Mouse (Mus musculus) kidney, postnatal 36 days (tissue): ENCODE data around the gene Izumo2.

Experiments used
- DNase-seq, 2 experiments: peaks; one replicate each; pipeline ENCODE4 v3.0.0; 2021 to 2022; ENCODE audit warnings: mixed read lengths in 2 of 2

The Izumo2 gene

DNA sequence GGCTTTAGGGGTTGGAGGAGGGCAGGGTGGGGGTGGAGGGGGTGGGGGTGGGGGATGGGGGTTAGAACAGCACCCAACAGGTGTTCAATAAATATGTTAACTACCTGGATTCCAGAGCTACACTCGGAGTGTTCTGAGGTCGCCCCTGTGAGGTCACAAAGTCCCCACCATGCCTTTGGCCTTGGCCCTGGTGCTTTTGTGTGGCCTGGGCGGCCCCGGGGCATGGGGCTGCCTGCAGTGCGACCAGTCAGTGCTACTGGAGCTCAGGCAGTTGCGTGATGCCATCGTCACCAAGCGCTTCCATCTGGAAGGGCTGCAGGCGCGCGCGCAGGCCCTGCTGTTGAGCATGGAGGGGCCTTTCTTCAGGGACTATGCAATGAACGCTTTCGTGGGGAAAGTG lies at the start of gene Izumo2:
Gene Izumo2, plus strand, starts transcription at position 169 of the 400 bp plus-strand sequence.
- DNase-seq: no peak

DNA sequence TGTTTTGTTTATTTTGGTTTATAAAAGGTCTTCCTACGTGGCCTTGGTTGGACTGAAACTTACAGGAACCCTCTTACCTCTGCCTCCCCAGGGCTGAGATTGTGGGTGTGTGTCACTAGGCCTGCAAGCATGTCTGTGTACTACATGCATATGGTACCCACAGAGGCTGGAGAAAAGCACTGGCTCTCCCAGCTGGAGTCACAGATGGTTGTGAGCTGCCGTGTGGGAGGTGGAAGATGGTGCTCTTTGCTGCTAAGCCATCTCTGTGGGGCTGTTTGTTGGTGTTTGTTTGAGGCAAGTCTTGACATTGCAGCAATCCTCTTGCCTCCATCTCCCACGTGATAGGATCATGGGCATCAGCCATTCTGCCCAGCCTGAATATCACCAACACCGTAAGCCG lies 47.3 kb upstream of the Izumo2 start:
- no peak for DNase-seq

DNA sequence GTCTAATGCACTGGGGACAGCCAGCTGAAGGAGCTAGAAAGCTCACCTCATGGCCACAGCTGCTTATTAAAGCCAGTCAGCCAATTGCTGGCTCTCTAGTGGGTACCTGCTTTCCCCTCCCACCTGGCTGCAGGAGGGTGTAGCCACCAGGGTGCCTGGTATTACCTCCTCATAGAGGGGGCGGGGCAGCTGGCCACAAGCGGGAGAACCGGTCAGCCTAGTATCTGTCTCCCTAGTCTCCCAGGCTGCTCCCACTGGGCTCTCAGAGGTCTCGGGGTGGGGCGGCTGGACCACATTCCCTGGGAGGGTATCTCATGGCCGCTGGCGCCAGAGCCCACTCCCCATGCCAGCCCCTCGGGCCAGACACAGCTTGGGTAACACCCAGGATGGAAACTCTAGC lies 46.4 kb upstream of the Izumo2 start:
- DNase-seq: peak; percentile 75 to 76

DNA sequence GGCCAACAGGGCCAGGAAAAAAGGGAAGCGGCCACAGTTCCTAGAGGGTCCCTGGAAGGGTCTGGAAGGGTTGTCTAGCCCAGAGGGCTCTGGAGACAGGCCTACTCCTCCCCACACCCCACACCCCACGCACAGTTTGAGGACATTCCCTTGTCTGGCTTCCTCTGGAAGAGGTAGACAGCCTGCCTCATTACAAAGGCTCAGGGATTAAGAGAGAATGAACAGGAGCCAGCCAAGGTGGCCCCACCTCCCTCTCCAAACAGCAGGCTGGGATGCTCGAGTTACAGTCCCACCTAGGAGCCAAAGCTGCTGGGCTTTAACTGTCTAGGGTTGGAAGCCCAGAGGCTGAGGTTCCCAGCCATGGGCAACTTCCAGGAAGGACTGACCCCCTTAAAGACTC lies 46.0 kb upstream of the Izumo2 start:
- DNase-seq: no peak

DNA sequence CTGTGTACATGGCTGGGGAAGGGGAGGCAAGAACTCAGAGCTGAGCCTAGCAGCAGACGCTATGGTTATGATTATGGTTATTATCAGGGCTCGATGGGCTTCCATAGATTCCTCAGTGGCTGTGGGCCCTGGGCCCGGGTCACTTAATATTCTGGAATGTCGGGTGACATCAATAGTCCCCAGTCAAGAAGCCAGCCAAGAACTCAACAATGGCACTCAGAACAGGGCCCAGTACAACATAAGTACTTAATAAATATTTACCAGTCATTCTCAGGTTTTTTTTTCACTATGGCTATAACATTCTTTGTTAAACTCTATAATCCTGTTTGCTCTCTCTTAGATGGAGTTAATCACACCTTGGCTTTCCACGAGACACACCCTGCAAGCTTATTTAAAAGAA lies 45.0 kb upstream of the Izumo2 start:
- no peak for DNase-seq

DNA sequence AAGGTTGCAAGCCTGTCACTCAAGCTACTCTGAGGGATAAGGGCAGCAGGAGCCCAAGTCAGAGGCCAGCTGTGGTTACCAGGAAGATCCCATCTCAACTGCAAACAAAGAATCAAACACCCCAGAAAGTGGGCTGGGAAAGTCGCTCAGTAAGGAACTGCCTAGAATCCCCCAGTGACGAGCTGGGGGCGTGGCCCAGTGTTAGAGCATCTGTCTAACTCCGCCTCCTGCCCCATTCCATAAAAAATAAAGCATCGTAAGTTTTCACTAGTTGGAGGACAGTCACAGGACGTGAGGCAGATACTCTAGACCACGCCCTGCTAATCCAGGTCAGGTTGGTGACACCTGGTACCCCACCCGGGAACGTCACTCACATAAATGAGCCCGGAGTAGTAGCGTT lies 43.8 kb upstream of the Izumo2 start:
- DNase-seq: no peak

DNA sequence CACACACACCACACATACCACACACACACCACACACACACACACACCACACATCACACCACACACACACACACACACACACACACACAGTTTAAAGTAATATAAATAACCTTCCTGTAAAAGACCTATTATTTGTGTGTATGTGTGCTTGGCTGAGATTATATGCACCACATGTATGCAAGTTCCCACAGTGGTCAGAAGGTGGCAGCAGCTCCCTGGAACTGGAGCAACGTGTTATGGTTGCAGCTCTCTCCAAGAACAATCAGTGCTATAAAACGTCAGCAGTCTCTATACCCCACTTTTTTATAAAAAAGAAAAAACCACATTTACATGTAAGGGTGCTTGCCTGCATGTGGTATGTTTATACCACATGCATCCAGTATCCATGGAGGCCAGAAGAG lies 42.1 kb upstream of the Izumo2 start:
- DNase-seq: no peak

DNA sequence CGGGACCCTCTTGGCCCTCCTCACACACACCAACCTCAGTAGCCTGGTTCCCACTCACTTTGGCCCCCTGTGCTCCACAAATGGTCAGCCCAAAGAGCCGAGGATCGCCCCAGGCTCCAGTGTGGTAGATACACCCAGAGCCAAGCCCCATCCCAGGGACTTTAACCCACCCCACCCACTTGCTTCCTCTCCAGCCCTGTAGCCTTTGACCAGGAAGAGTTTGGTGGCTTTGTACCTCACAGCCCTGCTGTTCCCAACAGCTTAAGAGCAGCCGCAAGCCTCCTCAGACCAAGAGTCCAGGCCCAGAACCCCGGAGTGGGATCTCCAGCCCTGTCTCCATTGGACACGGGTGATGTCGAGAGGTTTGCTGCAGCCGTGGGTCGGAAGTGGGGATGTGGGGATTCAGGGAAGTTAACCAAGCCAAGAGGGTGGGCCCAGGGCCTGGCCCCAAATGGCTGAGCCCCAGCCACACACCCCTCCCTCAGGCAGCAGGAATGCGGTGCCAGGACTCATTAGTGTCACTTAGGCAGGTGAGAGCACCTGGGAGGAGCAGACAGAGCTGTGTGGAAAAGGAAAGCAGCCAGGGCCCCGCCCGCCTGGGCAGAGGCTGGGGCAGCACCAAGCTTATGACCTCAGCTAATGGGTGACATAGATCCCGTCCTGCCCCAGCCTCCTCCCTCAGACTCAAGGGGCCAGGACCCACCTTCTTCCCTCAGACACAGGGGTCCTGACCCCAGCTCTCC lies 40.4 kb upstream of the Izumo2 start:
- peak in 1 of 2 experiments; percentile 62 for DNase-seq

DNA sequence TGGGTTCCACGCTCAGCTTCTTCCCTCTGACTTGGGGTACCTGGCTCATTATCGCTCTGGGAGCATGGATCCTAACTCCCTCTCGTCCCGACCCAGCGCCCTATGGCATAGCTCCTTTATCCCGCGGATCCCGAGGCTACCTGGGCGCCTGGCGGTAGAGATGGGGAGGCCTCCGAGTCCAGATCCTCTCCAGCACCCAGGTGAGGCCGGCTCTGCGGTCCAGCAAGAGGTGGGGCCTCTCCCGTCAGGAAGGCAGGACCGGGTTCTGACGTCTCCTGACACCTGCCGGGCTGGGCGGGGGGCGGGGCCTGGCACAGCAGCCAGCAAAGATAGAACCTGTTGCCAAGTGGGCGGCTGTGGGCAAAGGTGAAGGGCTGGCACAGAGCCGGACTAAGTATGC lies 39.4 kb upstream of the Izumo2 start:
- peak; percentile 76 to 86 for DNase-seq

DNA sequence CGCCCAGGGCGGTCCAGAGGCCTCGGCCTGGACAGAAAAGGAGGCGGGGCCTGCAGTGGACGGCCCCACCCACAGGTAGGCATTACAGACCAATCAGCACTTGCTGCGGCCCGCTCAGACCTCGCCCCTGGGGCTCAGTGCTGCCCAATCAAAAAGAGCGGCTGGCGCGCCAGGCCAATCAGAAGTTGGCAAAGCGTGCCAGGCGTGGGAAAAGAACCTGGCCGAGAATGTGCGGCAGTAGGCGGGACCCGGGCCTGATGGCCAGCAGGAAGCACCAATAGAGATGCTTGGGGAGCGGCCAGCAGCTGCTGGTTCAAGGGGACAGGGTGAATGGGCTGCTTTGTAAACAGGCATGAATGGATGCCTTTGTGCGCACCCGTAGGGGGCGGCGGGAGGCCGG lies 37.7 kb upstream of the Izumo2 start, which contains the start of gene Myh14:
Gene Myh14, minus strand, starts transcription at position 41 of the 400 bp plus-strand sequence.
- DNase-seq: peak; percentile 94 to 95

DNA sequence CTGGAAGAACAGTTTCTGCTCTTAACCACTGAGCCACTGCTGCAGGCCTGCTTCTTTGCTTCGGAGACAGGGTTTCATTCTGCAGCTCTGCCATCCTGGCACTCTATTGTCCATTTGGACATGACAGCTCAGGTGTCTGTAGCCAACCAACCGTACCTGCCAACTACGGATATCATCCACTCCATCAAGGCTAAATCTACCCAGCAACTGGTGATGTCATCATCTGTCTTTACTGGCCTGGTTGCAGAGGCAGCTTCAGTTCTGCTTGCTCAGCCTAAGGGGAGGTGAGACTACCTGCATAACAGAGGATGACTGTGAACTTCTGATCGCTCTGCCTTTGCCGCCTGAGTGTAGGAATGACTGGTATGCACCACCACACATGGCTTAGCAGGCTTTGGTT lies 36.3 kb upstream of the Izumo2 start:
- DNase-seq: peak; percentile 71 to 77

DNA sequence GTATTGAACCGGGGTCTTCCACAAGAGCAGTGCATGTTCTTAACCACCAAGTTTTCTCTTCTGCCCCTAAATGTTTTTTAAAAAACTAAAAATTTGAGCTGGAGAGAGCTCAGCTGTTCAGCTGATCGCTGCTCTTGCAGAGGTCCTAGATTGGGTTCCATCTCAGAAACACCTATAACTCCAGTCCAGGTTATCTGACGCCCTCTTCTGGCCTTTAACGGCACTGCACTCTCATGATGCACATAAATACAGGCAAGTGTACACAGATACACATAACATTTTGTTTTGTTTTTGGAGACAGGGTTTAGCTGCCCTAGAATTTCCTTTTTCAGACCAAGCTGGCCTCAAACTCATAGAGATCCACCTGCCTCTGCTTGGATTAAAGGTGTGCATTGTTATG lies 34.0 kb upstream of the Izumo2 start:
- no peak for DNase-seq

DNA sequence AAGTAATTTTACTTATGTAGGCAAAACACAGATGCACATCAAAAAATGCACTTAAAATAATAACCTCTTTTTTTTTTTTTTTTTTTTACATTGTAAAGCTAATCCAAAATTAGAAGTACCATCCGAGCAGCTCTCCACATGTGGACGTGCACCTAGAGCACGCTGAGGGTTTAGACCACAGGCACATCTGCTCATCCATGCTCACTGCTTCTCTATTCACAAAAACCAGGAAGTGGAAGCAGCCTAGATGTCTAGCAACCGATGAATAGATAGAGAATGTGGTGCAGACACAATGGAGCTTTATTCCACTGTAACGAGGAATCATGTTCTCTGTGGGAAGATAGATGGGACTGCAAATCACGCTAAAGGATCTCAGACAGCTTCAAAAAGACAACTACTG lies 33.4 kb upstream of the Izumo2 start:
- DNase-seq: no peak

DNA sequence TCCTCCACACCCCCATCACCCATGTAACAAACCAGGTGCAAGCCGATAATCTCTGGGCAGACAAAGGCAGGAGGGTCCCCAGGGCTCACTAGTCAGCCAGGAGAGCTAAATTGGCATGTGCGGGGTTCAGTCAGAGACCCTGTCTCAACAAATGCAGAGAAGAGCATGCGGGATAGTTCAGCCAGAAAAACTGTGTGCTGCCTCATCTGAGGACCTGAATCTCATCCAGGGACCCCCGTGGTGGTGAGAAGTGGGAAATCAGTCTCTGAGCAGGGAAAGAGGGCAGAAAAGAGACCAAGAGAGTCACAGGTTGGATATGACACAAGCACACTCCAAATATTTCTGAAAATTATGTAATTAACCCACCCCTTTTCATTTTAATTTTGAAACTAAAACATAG lies 32.4 kb upstream of the Izumo2 start:
- DNase-seq: no peak

DNA sequence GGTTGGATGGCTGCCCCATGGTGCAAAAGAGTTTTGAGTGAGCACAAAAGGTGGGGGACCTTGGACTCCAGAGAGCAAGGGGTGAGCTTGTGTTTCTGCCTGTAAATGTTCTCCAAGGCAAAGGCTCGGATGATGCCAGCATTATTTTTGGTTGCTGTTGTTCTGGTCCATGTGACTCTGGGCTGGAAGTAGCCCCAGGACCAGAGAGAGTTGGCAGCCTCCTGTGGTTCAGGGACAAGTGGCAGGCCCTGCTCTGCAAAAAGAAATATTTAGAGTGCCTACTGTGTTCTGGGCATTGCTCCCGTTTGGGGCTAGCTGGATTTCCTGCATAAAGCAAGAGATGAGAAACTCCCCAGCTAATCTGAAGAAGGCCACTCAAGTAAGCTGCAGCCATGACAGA lies 31.9 kb upstream of the Izumo2 start:
- DNase-seq: peak; percentile 70 to 75

DNA sequence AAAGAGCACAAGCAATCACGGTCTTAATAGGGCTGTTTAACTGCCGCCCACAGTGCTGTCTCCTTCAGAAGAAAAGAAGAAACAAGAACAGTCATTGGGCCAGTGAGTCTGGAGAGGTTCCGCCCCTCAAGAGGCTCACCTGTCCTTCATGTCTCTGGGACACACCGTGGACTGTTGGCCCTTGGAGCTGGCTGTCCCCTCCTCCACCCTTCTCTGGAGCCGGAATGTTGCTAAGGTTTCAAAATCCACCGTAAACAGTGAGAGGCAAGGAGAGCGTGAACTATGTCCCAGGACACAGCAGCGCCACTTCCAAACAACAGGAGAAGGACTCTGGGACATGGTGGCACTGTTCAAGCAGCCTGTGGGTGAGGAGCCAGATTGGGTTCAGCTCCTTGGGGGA lies 24.9 kb upstream of the Izumo2 start:
- DNase-seq: peak; percentile 75 to 81

DNA sequence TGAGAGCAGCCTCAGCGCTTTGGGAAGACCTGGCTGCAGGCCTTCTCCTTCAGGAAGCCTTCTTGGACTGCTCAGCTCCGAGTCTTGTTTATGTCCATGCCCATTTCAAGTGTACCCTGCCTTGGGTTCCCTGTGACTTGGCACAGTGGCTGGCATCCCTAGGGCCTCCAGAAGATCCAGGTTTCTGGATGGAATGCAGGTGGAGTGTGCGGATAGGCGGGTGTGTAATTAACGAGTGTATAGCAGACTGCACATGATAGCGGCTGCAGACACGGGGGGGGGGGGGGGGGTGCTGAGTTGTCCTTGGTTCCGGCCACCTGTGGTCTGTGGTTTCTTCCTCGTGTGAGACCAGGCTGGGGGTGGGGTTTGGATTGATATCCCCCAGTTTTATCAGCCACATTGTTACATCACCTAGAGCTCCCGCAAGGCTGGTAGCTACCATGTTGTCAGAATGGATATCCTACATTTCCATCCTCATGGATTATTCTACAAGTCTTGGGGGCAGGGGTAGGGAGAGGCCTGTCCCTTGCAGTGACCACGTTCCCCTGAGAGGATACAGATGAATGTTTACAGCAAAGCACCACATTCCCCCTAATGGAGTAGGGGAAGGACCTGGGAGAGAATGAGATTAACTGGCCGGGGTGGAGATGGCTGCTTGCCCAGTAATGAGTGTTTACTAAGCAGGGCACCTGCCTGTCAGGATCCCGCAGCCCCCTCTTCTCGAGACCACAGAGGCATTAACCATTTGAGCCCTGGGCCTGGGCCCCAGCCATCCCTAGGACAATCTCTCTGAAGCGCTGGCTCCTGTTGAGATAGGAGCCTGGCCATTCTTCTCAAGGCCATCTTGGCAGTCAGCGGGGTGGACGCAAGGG lies 22.8 kb upstream of the Izumo2 start:
- DNase-seq: no peak

DNA sequence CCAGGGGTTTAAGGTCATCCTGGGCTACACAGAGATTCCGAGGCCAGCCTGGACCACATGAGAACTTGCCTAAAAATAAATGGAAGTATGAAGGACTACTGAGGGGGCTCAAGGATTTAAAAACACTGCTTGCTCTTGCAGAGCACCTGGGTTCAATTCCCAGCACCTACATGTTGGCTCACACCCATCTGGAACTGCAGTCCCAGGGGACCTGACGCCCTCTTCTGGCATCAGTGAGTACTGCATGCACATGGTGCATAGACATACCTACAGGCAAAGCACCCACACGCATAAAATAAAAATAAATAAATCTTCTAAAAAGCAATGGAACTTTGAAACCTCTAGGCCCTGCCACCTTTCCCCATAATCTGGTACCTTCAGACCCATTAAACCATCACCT lies 19.7 kb upstream of the Izumo2 start:
- no peak for DNase-seq

DNA sequence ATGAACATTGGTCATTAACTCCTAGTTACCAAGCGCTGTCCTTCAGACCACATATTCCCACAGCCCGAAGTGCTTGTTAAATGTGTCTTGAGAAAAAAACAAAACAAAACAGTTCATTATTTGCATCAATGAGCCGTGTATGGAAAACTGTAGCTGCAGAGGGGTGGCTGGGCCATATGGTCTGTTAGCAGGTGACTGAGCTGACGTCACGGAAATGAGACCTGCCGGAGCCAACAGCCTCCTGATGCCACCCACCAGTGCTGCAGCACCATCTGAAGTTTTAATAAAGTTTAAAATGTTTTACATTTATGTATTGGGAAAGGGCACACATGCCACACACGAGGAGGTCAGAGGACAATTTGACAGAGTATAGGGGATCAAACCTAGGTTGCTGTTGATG lies 19.2 kb upstream of the Izumo2 start:
- no peak for DNase-seq

DNA sequence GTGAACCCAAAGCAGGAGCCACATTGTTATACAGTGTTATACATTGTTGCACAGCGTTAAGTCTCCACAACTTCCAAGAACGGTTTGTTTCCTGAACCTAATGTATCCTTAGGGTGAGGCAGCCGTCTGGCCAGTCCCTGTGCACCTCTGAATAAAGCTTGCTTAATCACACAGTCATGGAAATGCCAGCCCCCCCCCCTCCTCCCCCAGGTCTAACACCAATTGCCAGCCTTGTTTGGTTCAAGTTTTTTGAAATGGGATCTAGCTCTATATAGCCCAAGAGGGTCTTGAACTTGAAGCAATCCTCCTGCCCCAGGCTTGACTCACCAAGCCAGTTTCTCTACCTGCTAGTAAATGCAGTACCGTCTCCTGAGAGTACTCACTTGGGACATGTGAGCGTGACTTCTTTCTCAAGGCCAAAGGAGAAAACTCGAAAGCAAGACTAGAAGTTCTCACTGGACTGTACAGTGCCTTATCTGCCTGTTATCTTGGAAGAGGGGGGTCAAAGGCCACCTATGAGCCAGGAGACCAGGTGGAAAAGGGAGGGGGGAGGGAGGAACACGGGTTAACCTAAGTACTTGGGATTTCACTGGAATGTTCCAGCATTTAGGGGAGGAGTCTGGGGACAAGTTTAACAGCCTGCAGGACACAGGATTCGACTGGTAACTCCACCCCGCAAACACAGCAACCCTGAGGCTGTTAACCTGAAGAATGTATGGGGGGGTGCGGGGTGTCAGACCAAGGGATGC lies 14.9 kb upstream of the Izumo2 start:
- DNase-seq: peak in 1 of 2 experiments; percentile 24

DNA sequence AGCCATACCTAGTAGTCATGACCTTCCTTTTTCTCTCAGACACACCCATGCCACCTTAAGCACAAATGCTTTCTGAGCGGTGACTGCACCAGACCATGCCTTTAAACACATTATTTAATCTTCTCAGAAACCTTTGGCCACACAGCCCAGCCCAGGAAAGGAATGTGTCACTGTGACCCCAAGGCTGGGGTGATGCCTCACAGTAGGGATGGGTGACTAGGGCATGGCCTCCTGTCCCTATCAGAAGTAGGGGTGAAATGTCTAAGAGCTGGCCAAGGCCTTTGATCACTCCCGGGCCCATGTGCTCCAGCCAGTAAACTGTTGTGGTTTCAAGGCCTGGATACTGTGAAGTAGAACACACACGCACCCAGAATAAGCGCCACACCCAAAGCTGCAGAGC lies 13.3 kb upstream of the Izumo2 start:
- no peak for DNase-seq

DNA sequence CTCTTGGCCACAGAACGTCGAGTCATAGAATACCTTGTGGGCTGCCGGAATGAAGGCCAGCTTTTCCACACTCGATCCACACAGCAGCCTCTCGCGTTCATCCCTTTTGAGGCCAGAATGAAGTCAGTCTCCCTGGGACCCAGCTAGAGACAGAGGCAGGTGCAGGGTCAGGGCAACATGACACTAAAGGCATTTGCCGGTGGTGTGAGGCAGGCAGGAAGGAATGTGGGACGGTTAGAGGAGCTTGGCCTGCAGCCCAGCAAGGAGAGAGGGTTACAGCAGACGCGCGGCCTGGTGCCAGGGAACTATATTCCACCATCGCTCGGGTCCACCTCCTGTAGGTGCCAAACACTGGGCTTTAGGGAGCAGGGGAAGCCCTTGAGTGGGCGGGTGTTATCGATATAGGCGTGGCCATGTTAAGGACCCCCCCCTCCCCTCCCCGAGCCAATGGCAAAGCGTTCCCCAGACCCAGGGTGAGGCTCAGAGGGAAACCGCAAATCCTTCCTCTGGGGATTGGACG lies 11.3 kb upstream of the Izumo2 start:
- peak; percentile 84 to 86 for DNase-seq

DNA sequence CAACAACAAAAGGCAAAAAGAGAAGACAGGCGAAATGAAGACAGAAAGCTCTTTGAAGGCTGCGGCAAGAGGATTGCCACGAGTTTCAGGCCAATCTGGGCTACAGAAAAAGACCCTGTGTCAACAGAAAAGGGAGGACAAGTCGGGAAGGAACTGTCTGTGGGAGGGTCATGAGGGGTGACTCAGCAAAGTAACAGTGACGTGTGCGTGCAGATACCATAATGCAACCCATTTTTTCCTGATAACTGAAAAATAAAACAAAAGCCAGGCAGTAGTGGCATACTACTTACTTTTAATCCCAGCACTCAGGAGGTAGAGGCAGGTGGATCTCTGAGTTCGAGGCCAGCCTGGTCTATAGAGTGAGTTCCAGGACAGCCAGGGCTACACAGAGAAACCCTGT lies 10.6 kb upstream of the Izumo2 start:
- no peak for DNase-seq
